Mouse (Mus musculus) intestine, embryonic 14.5 days (tissue): ENCODE results near the gene Arih2. TPM values are rescaled to one million over a fixed set of nuclear protein-coding genes. Genes with fewer than 3 reads are reported as not detected.

Experiments
- ATAC-seq: fragments of 200-750 bp; cut with Nextera tagmentation; replicated peaks from 2 replicates; pipeline ENCODE4 v1.8.0; 2017; ENCODE audit warnings: low read depth, moderate number of reproducible peaks, moderate TSS enrichment, moderate library complexity; ENCODE audit not compliant: low FRiP score, low TSS enrichment
- DNase-seq: peaks from one replicate; pipeline ENCODE4 v3.0.0-alpha.2; 2018; ENCODE audit warnings: low spot score
- H3K27ac ChIP-seq: fragments of 300-500 bp; sonication (generic); 2 replicates; pipeline ENCODE4 v1.5.1; 2014; ENCODE audit warnings: low read depth, mild to moderate bottlenecking, control low read depth
- H3K27me3 ChIP-seq: fragments of 300-500 bp; sonication (generic); replicated peaks from 2 replicates; pipeline ENCODE4 v1.6.1; 2014; ENCODE audit warnings: low read length, control low read depth; ENCODE audit not compliant: control insufficient read depth, insufficient read depth
- H3K36me3 ChIP-seq: fragments of 300-500 bp; sonication (generic); 2 replicates; pipeline ENCODE4 v1.6.1; 2014; ENCODE audit warnings: low read length, control low read depth; ENCODE audit not compliant: control insufficient read depth, insufficient read depth
- H3K4me1 ChIP-seq: fragments of 300-500 bp; sonication (generic); replicated peaks from 2 replicates; pipeline ENCODE4 v1.6.1; 2014; ENCODE audit warnings: low read length, control low read depth, mixed read lengths; ENCODE audit not compliant: control insufficient read depth, insufficient read depth
- H3K4me2 ChIP-seq: fragments of 300-500 bp; sonication (generic); 2 replicates; pipeline ENCODE4 v1.6.1; 2014; ENCODE audit warnings: low read length
- H3K4me3 ChIP-seq: fragments of 300-500 bp; sonication (generic); 2 replicates; pipeline ENCODE4 v1.5.1; 2014; ENCODE audit warnings: low read depth, low read length, control low read depth, mixed read lengths
- H3K9ac ChIP-seq: fragments of 300-500 bp; sonication (generic); 2 replicates; pipeline ENCODE4 v1.6.1; 2014; ENCODE audit warnings: mild to moderate bottlenecking, low read length
- H3K9me3 ChIP-seq: fragments of 300-500 bp; sonication (generic); 2 replicates; pipeline ENCODE4 v1.6.1; 2016; ENCODE audit warnings: low read length, control low read depth; ENCODE audit not compliant: control insufficient read depth
- WGBS: fragments of 180-500 bp; shearing (Covaris S2); extraction: QIAGEN DNeasy Blood & Tissue Kit; methylation state at CpG from one replicate; pipeline ENCODE4 v1.1.7; 2014; 5-methylcytosine and 5-hydroxymethylcytosine counted together
- polyA plus RNA-seq: library from polyadenylated mRNA; unstranded; fragments of >200 nt; fragmentation: Nextera tagmentation; extraction: Ambion mirVana; gene quantifications from 2 replicates; pipeline ENCODE4 v1.2.1, GENCODE M21; 2014

The Arih2 gene
- polyA plus RNA-seq, 1 experiment from 2014 or later, result 43.1 TPM

DNA sequence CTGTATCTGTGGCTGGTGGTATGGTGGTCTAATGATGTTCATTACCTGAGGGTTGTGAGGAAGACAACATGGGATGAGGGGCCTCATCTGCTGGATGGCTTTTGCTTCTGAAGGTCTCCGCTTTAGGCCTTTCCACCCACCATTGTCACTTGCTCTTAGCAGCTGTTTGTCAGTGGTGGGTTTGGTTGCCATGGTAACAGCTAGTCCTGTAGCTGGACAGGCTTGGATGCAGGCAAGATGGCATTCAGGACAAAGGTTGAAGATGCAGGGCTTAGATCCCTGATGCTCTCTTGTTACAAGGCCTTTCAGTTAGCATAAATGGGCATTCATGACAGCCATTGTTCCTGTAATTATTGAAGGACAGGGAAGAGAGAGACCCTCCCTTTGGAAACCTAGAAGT lies 39.9 kb upstream of the Arih2 start, which contains the start of gene Prkar2a:
Gene Prkar2a (plus strand): TSS at position 209 of the 400 bp plus-strand sequence.
- no peak for ATAC-seq
- 94% methylated on average over 1 of the region's 1 CpGs for WGBS
- no peak within 1 kb of the TSS for H3K9ac ChIP-seq
- H3K4me2 ChIP-seq, result no peak within 1 kb of the TSS
- DNase-seq, result no peak
- peaks cover 16% of the 10 kb centered on the region for H3K4me1 ChIP-seq
- H3K36me3 ChIP-seq, result no peaks in the 10 kb centered on the region
- H3K27ac ChIP-seq, result no peak within 1 kb of the TSS
- H3K27me3 ChIP-seq, result no peaks in the 10 kb centered on the region
- no peaks in the 10 kb centered on the region for H3K9me3 ChIP-seq
- no peak within 1 kb of the TSS for H3K4me3 ChIP-seq

DNA sequence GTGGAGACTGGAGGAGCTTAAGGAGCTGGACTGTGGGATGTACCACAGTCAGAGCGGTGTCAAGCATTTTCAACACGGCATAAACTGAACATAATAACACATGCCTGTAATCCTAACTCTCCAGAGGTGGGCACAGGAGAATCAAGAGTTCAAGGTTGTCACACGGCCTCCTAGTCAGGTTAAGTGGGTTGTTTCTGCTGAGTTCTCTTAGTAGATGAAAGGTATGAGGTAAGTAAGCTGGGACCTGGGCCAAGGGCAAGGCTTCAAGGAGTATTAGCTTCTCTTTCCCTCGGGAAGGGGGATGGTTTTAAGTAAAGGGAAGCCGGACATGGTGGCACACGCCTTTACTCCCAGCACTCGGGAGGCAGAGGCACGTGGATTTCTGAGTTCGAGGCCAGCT lies 39.3 kb upstream of the Arih2 start:
- no peak overlapping the region for H3K4me2 ChIP-seq
- WGBS, result 79% methylated on average over 9 of the region's 9 CpGs
- ATAC-seq (no peak), DNase-seq (no peak)
- H3K27me3 ChIP-seq, result no peaks in the 10 kb centered on the region
- H3K4me3 ChIP-seq, result no peak overlapping the region
- H3K9ac ChIP-seq, result no peak overlapping the region
- H3K36me3 ChIP-seq, result 0 out of 2 replicates have a peak, but pooled peaks cover 3% of the 10 kb centered on the region
- H3K27ac ChIP-seq, result no peak overlapping the region
- H3K4me1 ChIP-seq, result peaks cover 11% of the 10 kb centered on the region
- no peaks in the 10 kb centered on the region for H3K9me3 ChIP-seq

DNA sequence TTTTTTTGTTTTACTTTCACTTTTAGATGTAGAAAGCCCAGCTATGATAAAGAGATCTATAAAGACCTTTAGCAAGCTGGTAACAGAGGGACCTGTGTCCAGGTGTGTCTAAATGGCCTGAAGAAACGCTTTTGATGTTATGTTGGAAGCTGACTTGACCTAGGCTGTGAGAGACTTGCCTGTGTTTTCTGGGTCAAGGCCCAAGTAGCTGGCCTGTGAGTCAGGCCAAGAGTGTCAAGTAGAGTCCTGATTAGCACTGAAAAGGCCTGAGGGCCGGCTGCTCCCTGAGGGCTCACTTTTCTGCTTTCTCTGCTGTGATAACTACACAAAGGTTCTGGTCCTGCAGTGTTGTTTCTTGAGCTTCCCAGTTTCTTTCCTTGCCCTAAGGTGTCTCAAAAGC lies 38.5 kb upstream of the Arih2 start:
- ATAC-seq (no peak), DNase-seq (no peak)
- H3K4me1 ChIP-seq, result peaks cover 5% of the 10 kb centered on the region
- H3K27ac ChIP-seq, result no peak overlapping the region
- H3K36me3 ChIP-seq, result 0 out of 2 replicates have a peak, but pooled peaks cover 6% of the 10 kb centered on the region
- 82% methylated on average over 2 of the region's 2 CpGs for WGBS
- no peak overlapping the region for H3K4me3 ChIP-seq
- H3K9me3 ChIP-seq, result no peaks in the 10 kb centered on the region
- H3K4me2 ChIP-seq, result no peak overlapping the region
- no peaks in the 10 kb centered on the region for H3K27me3 ChIP-seq
- no peak overlapping the region for H3K9ac ChIP-seq

GRCm38 (mm10) chr9:108687181-108687580 lies 38.0 kb upstream of the Arih2 start:
- Histone ChIP-seq H3K9ac (no peak overlapping the region), H3K4me1 (peaks cover 5% of the 10 kb centered on the region), H3K36me3 (0 out of 2 replicates have a peak, but pooled peaks cover 11% of the 10 kb centered on the region), H3K27me3 (no peaks in the 10 kb centered on the region), H3K27ac (no peak overlapping the region), H3K4me3 (no peak overlapping the region), H3K4me2 (no peak overlapping the region), H3K9me3 (no peaks in the 10 kb centered on the region)
- WGBS, result 80% methylated on average over 6 of the region's 6 CpGs
- ATAC-seq (no peak), DNase-seq (no peak)

- no peak overlapping the region for H3K9ac ChIP-seq
- H3K27me3 ChIP-seq, result no peaks in the 10 kb centered on the region
- no peak for ATAC-seq
- H3K27ac ChIP-seq, result no peak overlapping the region
- 44% methylated on average over 4 of the region's 4 CpGs for WGBS
- DNase-seq, result no peak
- no peak overlapping the region for H3K4me3 ChIP-seq
- peaks cover 2% of the 10 kb centered on the region for H3K4me1 ChIP-seq
- 0 out of 2 replicates have a peak, but pooled peaks cover 15% of the 10 kb centered on the region for H3K36me3 ChIP-seq
- H3K9me3 ChIP-seq, result no peaks in the 10 kb centered on the region
- H3K4me2 ChIP-seq, result no peak overlapping the region
Observed at GRCm38 (mm10) chr9:108686475-108686887, 37.3 kb upstream of the Arih2 start.

DNA sequence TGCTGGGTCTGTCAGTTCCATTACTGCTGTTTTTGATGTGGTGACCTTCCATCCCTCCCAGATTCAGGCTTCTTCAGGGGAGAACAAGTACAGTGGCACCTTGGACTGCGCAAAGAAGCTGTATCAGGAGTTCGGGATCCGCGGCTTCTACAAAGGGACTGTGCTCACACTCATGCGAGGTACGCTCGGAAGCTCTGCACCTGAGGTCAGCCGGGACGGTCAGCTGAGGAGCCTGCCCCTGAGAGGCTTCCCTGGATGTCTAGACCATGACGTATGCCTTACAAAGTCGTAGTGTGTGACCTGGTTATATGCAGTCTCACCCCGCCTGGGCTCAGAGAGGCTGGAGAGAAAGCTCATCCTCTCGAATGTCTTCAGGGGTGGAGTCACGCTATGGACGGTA lies 30.8 kb upstream of the Arih2 start:
- Histone ChIP-seq H3K9ac (no peak overlapping the region), H3K36me3 (peaks cover 44% of the 10 kb centered on the region), H3K4me3 (no peak overlapping the region), H3K27ac (no peak overlapping the region), H3K4me2 (no peak overlapping the region), H3K9me3 (no peaks in the 10 kb centered on the region), H3K27me3 (no peaks in the 10 kb centered on the region), H3K4me1 (no peaks in the 10 kb centered on the region)
- WGBS, result 90% methylated on average over 15 of the region's 15 CpGs
- DNase-seq, result no peak
- ATAC-seq, result no peak

DNA sequence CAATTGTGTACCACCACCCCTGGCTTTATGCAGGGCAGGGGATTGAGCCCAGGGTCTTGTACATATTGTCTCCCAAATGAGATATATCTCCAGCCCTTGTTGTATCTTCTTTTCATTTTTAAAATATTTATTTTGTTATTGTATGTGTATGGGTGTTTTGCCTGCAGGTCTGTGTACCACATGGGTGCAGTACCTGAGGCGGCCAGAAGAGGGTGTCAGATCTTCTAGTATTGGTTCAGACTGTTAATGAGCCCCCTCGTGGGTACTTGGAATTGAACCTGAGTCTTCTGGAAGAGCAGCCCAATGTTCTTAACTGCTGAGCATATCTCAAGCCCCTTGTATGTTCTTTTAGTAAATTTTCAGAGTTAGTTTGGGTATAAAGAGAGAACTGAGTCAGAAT lies 24.0 kb upstream of the Arih2 start:
- Histone ChIP-seq H3K36me3 (peaks cover 30% of the 10 kb centered on the region), H3K27ac (no peak overlapping the region), H3K9me3 (no peaks in the 10 kb centered on the region), H3K4me3 (no peak overlapping the region), H3K9ac (no peak overlapping the region), H3K4me1 (no peaks in the 10 kb centered on the region), H3K27me3 (no peaks in the 10 kb centered on the region), H3K4me2 (no peak overlapping the region)
- no peak for ATAC-seq
- 45% methylated on average over 2 of the region's 2 CpGs for WGBS
- DNase-seq, result peak; percentile 58

GRCm38 (mm10) chr9:108669875-108670274 lies 20.7 kb upstream of the Arih2 start:
- Histone ChIP-seq H3K27me3 (no peaks in the 10 kb centered on the region), H3K36me3 (peaks cover 20% of the 10 kb centered on the region), H3K9me3 (no peaks in the 10 kb centered on the region), H3K4me2 (no peak overlapping the region), H3K4me3 (no peak overlapping the region), H3K4me1 (no peaks in the 10 kb centered on the region), H3K9ac (no peak overlapping the region), H3K27ac (no peak overlapping the region)
- ATAC-seq (no peak), DNase-seq (no peak)
- 70% methylated on average over 8 of the region's 8 CpGs for WGBS

- Histone ChIP-seq H3K9me3 (no peaks in the 10 kb centered on the region), H3K4me2 (peak overlapping the region; percentile 65), H3K36me3 (no peaks in the 10 kb centered on the region), H3K4me1 (no peaks in the 10 kb centered on the region; the same call in 1 of the 2 replicates), H3K4me3 (peak overlapping the region; percentile 80), H3K9ac (peak overlapping the region; percentile 63), H3K27me3 (no peaks in the 10 kb centered on the region), H3K27ac (no peak overlapping the region)
- WGBS, result 35% methylated on average over 6 of the region's 6 CpGs
- DNase-seq, result no peak
- no peak for ATAC-seq
Observed at GRCm38 (mm10) chr9:108662660-108663059, 13.5 kb upstream of the Arih2 start.
